Mouse (Mus musculus) thymus, adult 2 months (tissue): ENCODE measurements around the gene Ier5.

ENCODE experiments used
- CTCF ChIP-seq: fragments of 200-500 bp; IDR thresholded peaks from 2 replicates; pipeline ENCODE4 v1.5.1; 2012; ENCODE audit warnings: mild to moderate bottlenecking, control low read depth, low read length, moderate library complexity, borderline replicate concordance; ENCODE audit not compliant: control insufficient read depth, poor library complexity, insufficient read depth; ENCODE audit errors: extremely low read depth
- POLR2A ChIP-seq: fragments of 200-500 bp; IDR thresholded peaks from 2 replicates; pipeline ENCODE4 v1.6.1; 2012; ENCODE audit warnings: mild to moderate bottlenecking, low read length, control low read depth, moderate library complexity; ENCODE audit not compliant: control insufficient read depth, poor library complexity, insufficient read depth; ENCODE audit errors: extremely low read depth

- no peak for TF ChIP-seq CTCF
- no peak for TF ChIP-seq POLR2A
Measured at GRCm38 (mm10) chr1:155071287-155071876, 28.1 kb downstream of the Ier5 start.
